Mouse (Mus musculus) skeletal muscle tissue, adult 2 months (tissue): ENCODE results near the gene Bmp10.
A peak's percentile ranks its signal among the peaks of the same experiment; 100 is the strongest.
"Not testable (repeated sequence)": the region's sequence is repeated elsewhere in the genome, so short reads cannot be mapped to it uniquely, and the experiment has no call there.

Source experiments
- DNase-seq: peaks from one replicate; pipeline ENCODE4 v3.0.0-alpha.2; 2012; ENCODE audit warnings: low read depth, low spot score

Gene Bmp10

GRCm38 (mm10) chr6:87447217-87447616 is 18.4 kb downstream of the Bmp10 start:
- DNase-seq = no peak

- DNase-seq = no peak
These were observed 20.7 kb downstream of the Bmp10 start for GRCm38 (mm10) chr6:87449534-87449933.

- no peak for DNase-seq
These were observed 22.2 kb downstream of the Bmp10 start for GRCm38 (mm10) chr6:87451016-87451415.

GRCm38 (mm10) chr6:87451771-87452170 is 23.0 kb downstream of the Bmp10 start:
- DNase-seq = no peak

- DNase-seq = no peak
These were observed 26.7 kb downstream of the Bmp10 start for GRCm38 (mm10) chr6:87455507-87455906.

GRCm38 (mm10) chr6:87466221-87466620 is 37.4 kb downstream of the Bmp10 start:
- DNase-seq = peak; percentile 55

GRCm38 (mm10) chr6:87467373-87467772 is 38.6 kb downstream of the Bmp10 start:
- DNase-seq = no peak

GRCm38 (mm10) chr6:87468372-87468771 is 39.6 kb downstream of the Bmp10 start:
- DNase-seq = peak; percentile 10

- not testable (repeated sequence) for DNase-seq
These were observed 41.3 kb downstream of the Bmp10 start for GRCm38 (mm10) chr6:87470098-87470497.

- DNase-seq = no peak
These were observed 46.4 kb downstream of the Bmp10 start for GRCm38 (mm10) chr6:87475223-87475622.

GRCm38 (mm10) chr6:87478847-87479246 is 50.1 kb downstream of the Bmp10 start:
- DNase-seq = no peak

GRCm38 (mm10) chr6:87479291-87479999 is 50.7 kb downstream of the Bmp10 start:
- DNase-seq = no peak

- DNase-seq = no peak
These were observed 54.6 kb downstream of the Bmp10 start for GRCm38 (mm10) chr6:87483224-87483899.

- DNase-seq = no peak
These were observed 55.1 kb downstream of the Bmp10 start for GRCm38 (mm10) chr6:87483900-87484289.

- no peak for DNase-seq
These were observed 56.0 kb downstream of the Bmp10 start for GRCm38 (mm10) chr6:87484806-87485205.
